Mouse (Mus musculus): ENCODE measurements around the gene Pax8. TPM values are rescaled to one million over a fixed set of nuclear protein-coding genes. Genes with fewer than 3 reads are reported as not detected.

Gene Pax8
- total RNA-seq (2022), result not detected

DNA sequence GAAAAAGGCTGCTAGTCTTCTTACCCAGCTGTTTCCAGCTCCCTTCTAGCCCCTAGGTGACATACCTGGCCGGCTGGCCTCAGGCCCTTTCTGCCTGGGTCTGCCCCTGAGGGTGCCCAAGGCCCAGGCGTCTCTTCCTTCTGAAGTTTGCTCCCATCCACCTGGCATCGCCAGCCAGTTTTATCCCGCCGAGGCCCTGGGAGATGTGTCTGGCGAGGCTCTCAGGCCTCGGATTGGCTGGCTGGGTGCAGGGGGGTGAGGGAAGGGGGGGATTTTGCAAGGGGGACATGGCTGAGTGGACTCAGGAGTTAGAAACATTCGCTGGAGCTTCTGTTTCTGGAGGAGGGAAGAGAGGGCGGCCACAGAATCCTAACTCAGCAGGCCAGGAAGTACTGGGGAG is at the start of gene Pax8:
Pax8 (minus strand) TSS at position 180 of the 400 bp plus-strand sequence.
- no peak for DNase-seq (ENCODE audit: low spot score in 2 of 2)

GRCm38 (mm10) chr2:24521430-24522226 is 46.2 kb upstream of the Pax8 start:
- no peak for DNase-seq (ENCODE audit: low spot score in 2 of 2)

DNA sequence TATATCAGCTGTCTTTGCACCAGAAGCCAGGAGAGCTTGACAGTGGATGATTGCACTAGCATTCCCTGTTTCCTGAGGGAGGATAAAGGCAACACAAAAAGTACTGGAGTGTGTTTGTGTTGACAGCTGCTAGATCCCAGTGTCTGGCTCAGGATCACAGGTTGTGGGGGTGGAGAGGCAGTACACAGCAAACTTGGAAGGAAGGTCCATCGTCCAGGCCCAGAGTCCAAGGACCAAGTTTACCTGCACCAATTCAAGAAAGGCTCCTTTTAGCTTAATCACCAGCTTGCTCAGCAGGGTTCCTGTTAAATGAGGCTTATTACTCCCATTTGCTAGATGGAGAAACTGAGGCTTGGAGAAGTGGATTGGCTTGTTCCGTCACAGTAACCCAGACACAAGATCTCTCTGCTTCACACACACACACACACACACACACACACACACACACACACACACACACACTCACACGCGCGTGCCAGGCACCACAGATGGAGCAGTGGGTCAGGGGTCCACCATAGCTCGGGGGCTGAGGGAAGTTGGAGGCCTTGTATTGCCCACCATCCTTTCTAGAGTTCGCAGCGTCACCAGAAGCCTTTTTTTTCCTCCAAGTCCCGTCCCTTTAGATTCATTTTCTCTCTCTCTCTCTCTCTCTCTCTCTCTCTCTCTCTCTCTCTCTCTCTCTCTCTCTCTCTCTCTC is 45.3 kb upstream of the Pax8 start:
- DNase-seq (ENCODE audit: low spot score in 2 of 2), result no peak

- DNase-seq (ENCODE audit: low spot score in 2 of 2), result no peak
Measured at GRCm38 (mm10) chr2:24516946-24517345, 41.5 kb upstream of the Pax8 start.

DNA sequence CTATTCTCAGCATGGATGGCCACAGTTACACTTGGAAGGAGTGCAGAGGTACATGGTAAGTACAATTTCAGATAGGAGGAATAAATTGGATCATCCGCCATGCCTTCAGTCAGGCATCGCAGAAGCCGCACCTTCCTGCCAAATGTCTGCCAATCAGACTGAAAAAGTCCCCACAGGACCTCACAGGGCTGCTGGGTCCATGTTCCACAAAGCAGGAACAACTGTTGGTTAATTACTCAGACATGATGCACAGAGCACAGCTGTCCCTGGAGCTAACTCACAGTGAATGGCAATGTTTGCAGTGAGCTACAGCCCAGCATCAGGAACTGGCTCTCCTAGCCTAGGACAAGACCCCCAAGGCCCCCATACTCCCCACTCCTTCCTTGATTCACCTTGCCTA is 32.0 kb upstream of the Pax8 start:
- DNase-seq (ENCODE audit: low spot score in 2 of 2), result no peak

- DNase-seq (ENCODE audit: low spot score in 2 of 2), result no peak
Measured at GRCm38 (mm10) chr2:24502963-24503471, 27.6 kb upstream of the Pax8 start.

DNA sequence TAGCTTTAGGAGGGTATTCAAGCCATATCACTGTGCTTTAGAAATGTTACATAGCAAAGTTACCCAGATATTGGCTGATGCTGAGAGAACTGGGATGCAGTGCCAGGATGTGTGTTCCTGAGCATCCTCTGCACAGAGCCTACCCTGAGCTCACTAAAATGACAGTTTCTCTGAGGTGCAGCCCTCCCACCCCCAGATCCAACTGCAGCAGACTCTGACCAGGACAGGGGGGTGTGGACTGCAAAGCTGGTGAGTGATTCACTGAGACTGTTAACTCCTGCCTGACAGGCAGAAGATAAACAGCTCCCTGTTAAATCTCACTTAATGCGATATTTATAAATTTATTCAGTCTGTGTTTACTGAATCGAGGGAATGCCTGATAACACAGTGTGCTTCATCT is 25.5 kb upstream of the Pax8 start:
- no peak for DNase-seq (ENCODE audit: low spot score in 2 of 2)

DNA sequence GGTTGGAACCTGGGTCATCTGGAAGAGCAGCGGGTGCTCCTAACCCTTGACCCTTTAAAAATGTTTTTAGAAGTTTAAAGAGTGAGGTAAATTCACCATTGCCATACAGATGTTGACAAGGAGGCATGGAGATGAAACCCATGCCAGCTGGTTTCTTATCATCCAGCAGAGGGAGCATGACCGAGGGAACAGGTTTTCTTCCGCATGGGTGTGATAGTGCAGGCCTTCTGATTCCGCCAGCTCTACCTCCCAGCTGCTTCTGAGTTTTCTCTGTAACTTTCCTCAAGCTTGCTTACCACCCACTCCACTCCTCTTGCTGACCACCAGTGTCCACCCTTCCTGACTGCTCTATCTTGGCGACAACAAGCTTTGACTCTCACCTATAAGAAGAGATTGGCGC is 15.2 kb upstream of the Pax8 start:
- no peak for DNase-seq (ENCODE audit: low spot score in 2 of 2)

- no peak for DNase-seq (ENCODE audit: low spot score in 2 of 2)
Measured at GRCm38 (mm10) chr2:24488660-24489059, 13.3 kb upstream of the Pax8 start.

GRCm38 (mm10) chr2:24487056-24487825 is 11.8 kb upstream of the Pax8 start:
- DNase-seq (ENCODE audit: low spot score in 2 of 2), result no peak

- no peak for DNase-seq (ENCODE audit: low spot score in 2 of 2)
Measured at GRCm38 (mm10) chr2:24485398-24485797, 10.0 kb upstream of the Pax8 start.

DNA sequence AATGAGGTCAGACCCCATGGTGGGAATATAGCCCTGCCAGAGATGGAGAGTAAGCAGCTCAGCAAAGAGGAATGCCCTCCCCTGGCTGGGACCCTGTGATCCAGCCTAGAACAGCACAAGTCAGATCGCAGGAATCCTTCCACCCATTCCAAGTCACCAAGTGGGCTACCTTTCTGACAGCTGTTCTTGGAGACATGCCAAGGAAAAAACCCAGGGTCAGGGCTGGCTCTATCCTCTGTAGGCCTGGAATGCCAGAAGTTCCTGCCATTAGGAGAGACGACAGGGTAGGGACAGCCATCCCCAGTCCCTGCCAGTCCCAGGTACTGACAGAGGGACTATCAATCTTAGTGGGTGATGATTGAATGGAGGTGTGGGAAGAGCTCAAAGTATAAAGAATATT is 4.5 kb upstream of the Pax8 start:
- DNase-seq (ENCODE audit: low spot score in 2 of 2), result no peak

GRCm38 (mm10) chr2:24479151-24479550 is 3.8 kb upstream of the Pax8 start:
- no peak for DNase-seq (ENCODE audit: low spot score in 2 of 2)

GRCm38 (mm10) chr2:24478611-24479010 is 3.2 kb upstream of the Pax8 start:
- DNase-seq (ENCODE audit: low spot score in 2 of 2), result no peak

GRCm38 (mm10) chr2:24474514-24475378 is 653 bp downstream of the Pax8 start:
- no peak for DNase-seq (ENCODE audit: low spot score in 2 of 2)

DNA sequence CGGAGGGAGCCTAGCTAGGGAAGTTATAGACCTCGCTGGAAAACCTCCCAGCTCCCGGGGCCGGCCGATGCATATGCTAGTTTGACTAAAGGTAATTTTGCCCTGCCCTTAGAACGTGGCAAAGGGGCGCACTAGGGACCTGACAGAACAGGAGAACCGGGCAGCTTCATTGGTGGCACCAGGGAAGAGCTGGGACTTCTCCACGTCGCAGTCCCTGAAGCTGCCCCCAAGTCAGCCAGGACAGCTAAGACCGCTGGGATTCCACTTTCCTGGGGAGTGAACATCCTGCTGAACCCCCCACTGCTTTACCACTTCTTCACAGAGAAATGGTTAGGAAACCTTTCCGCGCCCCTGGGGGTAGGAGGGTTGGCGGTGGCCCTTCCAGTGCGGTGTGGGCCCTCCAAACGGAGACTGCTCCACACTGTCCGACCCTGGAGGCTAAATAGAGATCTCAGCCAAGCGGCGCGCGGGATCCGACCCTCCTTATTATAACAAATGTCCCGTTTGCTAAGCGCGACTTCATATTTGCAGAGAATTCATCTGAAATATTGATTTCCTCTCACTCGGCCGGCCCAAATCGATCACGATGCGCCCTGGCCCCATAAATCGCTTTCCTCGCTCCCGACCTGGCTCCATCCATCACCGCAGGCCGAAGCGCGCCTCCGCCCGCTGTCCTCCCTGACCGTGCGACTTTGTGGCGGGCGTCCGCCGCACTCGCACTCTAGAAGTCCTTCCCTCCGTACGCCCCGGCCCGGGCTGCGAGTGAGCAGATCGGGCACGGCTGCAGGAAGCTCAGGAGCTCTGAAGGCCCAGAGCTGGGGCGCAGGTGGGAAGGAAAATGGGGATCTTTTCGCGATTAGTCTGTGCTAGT is 1.5 kb downstream of the Pax8 start:
- no peak for DNase-seq (ENCODE audit: low spot score in 2 of 2)

- DNase-seq (ENCODE audit: low spot score in 2 of 2), result no peak
Measured at GRCm38 (mm10) chr2:24472677-24473076, 2.7 kb downstream of the Pax8 start.

DNA sequence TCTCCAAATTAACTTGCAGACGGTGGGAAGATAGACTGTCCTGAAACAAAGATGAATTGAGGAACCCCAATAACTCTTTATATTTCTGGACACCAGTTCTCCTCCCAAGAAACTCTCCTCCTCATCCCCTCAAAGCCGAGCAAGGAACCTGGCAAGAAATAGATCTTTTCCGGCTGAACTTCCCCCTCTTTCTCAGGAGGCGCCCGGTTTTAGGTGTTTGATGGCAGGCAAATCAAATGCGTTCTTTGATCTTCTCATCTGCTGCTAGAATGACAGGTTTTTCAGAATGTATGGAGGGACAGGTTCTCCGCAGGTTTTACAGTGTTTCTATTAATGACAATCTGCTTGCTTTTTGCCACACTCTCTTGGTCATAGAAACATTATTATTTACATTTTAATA is 3.3 kb downstream of the Pax8 start:
- DNase-seq (ENCODE audit: low spot score in 2 of 2), result no peak

DNA sequence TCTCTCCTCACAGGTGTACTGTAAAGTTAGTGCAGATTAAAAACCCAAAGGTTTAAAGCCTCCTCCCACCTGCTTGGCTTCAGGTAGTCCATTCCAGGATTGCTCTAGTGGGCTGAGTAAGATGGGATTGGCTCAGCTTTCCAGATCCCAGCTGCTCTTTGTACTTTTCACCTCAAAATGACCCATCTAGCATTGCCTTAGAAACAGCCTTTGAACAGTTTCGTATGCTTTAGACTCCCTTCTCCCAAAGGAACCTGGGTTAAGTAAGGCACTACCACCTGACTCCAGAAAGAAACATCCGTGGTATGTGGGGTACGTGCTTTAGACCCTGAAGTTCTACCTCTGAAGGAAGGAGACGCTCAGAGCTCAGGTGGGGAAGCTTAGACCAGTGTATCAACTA is 6.3 kb downstream of the Pax8 start:
- DNase-seq (ENCODE audit: low spot score in 2 of 2), result no peak

- DNase-seq (ENCODE audit: low spot score in 2 of 2), result no peak
Measured at GRCm38 (mm10) chr2:24468430-24468829, 7.0 kb downstream of the Pax8 start.
